In genomic region chr2:114177802-114178733, GRCm38 (mm10) we compare ENCODE assay signal across 26 mouse cellular contexts.
"Had no signal": no experiment of that assay in that cellular context is flagged by ENCODE, and none has a peak within 500 bp of the region (broad histone marks: within the 10 kb centered on the region; RNA-seq: fewer than 3 reads in every experiment).

No protein-coding gene starts in this region.

- DNase-seq: gastrocnemius, postnatal 14 days; gastrocnemius, postnatal 36 days; heart, adult 11 months; heart, adult 2 months; heart, postnatal 14 days; heart, postnatal 36 days; kidney, adult 11 months; kidney, adult 2 months; kidney, adult 9 months; kidney, postnatal 10 days; kidney, postnatal 25 days; kidney, postnatal 4 days; liver; liver, embryonic 13.5 days had no signal

- H3K27ac ChIP-seq: heart, adult 2 months; heart, embryonic 13.5 days; heart, embryonic 15.5 days; hindbrain, embryonic 13.5 days; hindbrain, embryonic 15.5 days; hindbrain, postnatal 0 days; layer of hippocampus, adult 2 months; left cerebral cortex, adult 2 months; limb, embryonic 10.5 days; limb, embryonic 12.5 days; liver, embryonic 13.5 days had no signal

- H3K27me3 ChIP-seq: heart, embryonic 15.5 days; hindbrain, embryonic 13.5 days; hindbrain, embryonic 15.5 days; limb, embryonic 12.5 days; liver, embryonic 13.5 days had no signal

- ATAC-seq: hindbrain, postnatal 0 days; intestine, embryonic 16.5 days had no signal

- H3K36me3 ChIP-seq: heart, embryonic 13.5 days; heart, embryonic 15.5 days; hindbrain, embryonic 13.5 days; hindbrain, embryonic 15.5 days; limb, embryonic 10.5 days; limb, embryonic 12.5 days; liver, embryonic 13.5 days had no signal

- H3K9ac ChIP-seq: heart, embryonic 13.5 days; heart, embryonic 15.5 days; hindbrain, embryonic 13.5 days; hindbrain, embryonic 15.5 days; limb, embryonic 12.5 days; liver, embryonic 13.5 days had no signal

- H3K9me3 ChIP-seq: heart, embryonic 13.5 days; heart, embryonic 15.5 days; hindbrain, embryonic 13.5 days; hindbrain, embryonic 15.5 days; limb, embryonic 10.5 days; limb, embryonic 12.5 days; liver, embryonic 13.5 days had no signal

- H3K4me2 ChIP-seq: heart, embryonic 11.5 days; heart, embryonic 13.5 days; heart, embryonic 15.5 days; hindbrain, embryonic 13.5 days; hindbrain, embryonic 15.5 days; limb, embryonic 12.5 days; liver, embryonic 11.5 days; liver, embryonic 13.5 days had no signal

- H3K4me3 ChIP-seq: heart, adult 2 months; heart, embryonic 13.5 days; heart, embryonic 15.5 days; hindbrain, embryonic 13.5 days; hindbrain, embryonic 15.5 days; layer of hippocampus, adult 2 months; left cerebral cortex, adult 2 months; limb, embryonic 10.5 days; limb, embryonic 12.5 days; liver, embryonic 13.5 days had no signal
